Mouse (Mus musculus): Measurements from ENCODE around the gene Snx8.

GRCm38 (mm10) chr5:140369466-140369865, 19.6 kb downstream of the Snx8 start:
- TF ChIP-seq EP300 (IDR thresholded peaks at IDR 0.05; ENCODE audit: insufficient read depth, low read depth, low read length) = no peak
- TF ChIP-seq POLR2A (IDR thresholded peaks at IDR 0.05; ENCODE audit: insufficient read depth, low read depth, low read length) = no peak
